Mouse (Mus musculus) kidney, embryonic 16.5 days (tissue): ENCODE data around the gene Rec8. TPM values are rescaled to one million over a fixed set of nuclear protein-coding genes. Genes with fewer than 3 reads are reported as not detected.

Source experiments
- ATAC-seq: fragments of 200-750 bp; cut with Nextera tagmentation; 2 replicates; pipeline ENCODE4 v1.8.0; 2017; ENCODE audit warnings: moderate TSS enrichment; ENCODE audit not compliant: low FRiP score, low TSS enrichment
- H3K27ac ChIP-seq: fragments of 300-500 bp; sonication (generic); 2 replicates; pipeline ENCODE4 v1.5.1; 2014; ENCODE audit warnings: low read length
- H3K27me3 ChIP-seq: fragments of 300-500 bp; sonication (generic); 2 replicates; pipeline ENCODE4 v1.6.1; 2014; ENCODE audit warnings: low read length, control low read depth, mixed read lengths; ENCODE audit not compliant: insufficient read depth
- H3K36me3 ChIP-seq: fragments of 300-500 bp; sonication (generic); 2 replicates; pipeline ENCODE4 v1.6.1; 2014; ENCODE audit warnings: low read length, control low read depth, mixed read lengths; ENCODE audit not compliant: insufficient read depth
- H3K4me1 ChIP-seq: fragments of 300-500 bp; sonication (generic); 2 replicates; pipeline ENCODE4 v1.6.1; 2014; ENCODE audit warnings: low read length, control low read depth, mixed read lengths; ENCODE audit not compliant: insufficient read depth
- H3K4me2 ChIP-seq: fragments of 300-500 bp; sonication (generic); replicated peaks from 2 replicates; pipeline ENCODE4 v1.6.1; 2014; ENCODE audit warnings: low read depth, low read length
- H3K4me3 ChIP-seq: fragments of 300-500 bp; sonication (generic); 2 replicates; pipeline ENCODE4 v1.5.1; 2014; ENCODE audit warnings: mild to moderate bottlenecking, low read length
- H3K9ac ChIP-seq: fragments of 300-500 bp; sonication (generic); replicated peaks from 2 replicates; pipeline ENCODE4 v1.6.1; 2014; ENCODE audit warnings: low read length
- H3K9me3 ChIP-seq: fragments of 300-500 bp; sonication (generic); 2 replicates; pipeline ENCODE4 v1.6.1; 2016; ENCODE audit warnings: low read length, control low read depth
- WGBS: fragments of 180-500 bp; shearing (Covaris S2); extraction: QIAGEN DNeasy Blood & Tissue Kit; methylation state at CpG from one replicate; pipeline ENCODE4 v1.1.7; 2014; 5-methylcytosine and 5-hydroxymethylcytosine counted together
- polyA plus RNA-seq: library from polyadenylated mRNA; unstranded; fragments of >200 nt; fragmentation: Nextera tagmentation; extraction: Ambion mirVana; gene quantifications from 2 replicates; pipeline ENCODE4 v1.2.1, GENCODE M21; 2015

Gene Rec8
- polyA plus RNA-seq, 1 experiment from 2014 or later: 23.0 TPM

GRCm38 (mm10) chr14:55656935-55657334 lies 39.1 kb downstream of the Rec8 start:
- no peak for ATAC-seq
- H3K27me3 ChIP-seq: no peaks in the 10 kb centered on the region
- no peaks in the 10 kb centered on the region for H3K9me3 ChIP-seq
- H3K4me1 ChIP-seq: peaks cover 10% of the 10 kb centered on the region; the same call in 1 of the 2 replicates
- 88% methylated on average over 3 of the region's 3 CpGs for WGBS
- H3K4me3 ChIP-seq: no peak overlapping the region
- no peak overlapping the region for H3K27ac ChIP-seq
- peaks cover 5% of the 10 kb centered on the region; the same call in 1 of the 2 replicates for H3K36me3 ChIP-seq
- H3K9ac ChIP-seq: no peak overlapping the region
- no peak overlapping the region for H3K4me2 ChIP-seq

DNA sequence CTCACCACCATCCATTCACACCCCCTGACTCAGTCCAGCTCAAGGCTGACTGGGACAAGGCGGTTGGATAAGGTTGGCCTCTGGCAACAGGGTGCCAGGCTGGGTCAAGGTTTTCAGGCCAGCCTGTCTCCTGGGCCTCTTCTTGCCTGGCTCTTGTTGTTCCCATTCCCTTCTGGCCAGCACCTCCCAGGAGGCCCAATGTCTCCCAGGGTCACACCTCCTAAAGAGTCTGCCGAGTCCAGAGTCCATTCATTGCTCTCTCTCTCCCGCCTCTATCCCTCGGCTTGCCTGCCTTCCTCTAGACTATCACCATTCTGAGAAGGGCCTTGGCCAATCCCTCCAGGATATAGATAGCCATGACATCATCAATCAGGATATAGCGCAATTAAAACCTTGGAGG lies 40.2 kb downstream of the Rec8 start:
- no peak overlapping the region for H3K27ac ChIP-seq
- WGBS: 79% methylated on average over 5 of the region's 5 CpGs
- no peak overlapping the region for H3K4me2 ChIP-seq
- no peaks in the 10 kb centered on the region for H3K27me3 ChIP-seq
- no peaks in the 10 kb centered on the region for H3K9me3 ChIP-seq
- H3K9ac ChIP-seq: no peak overlapping the region
- ATAC-seq: no peak
- no peak overlapping the region for H3K4me3 ChIP-seq
- H3K4me1 ChIP-seq: peaks cover 10% of the 10 kb centered on the region; the same call in 1 of the 2 replicates
- peaks cover 10% of the 10 kb centered on the region for H3K36me3 ChIP-seq

GRCm38 (mm10) chr14:55659960-55660573 lies 42.2 kb downstream of the Rec8 start, which contains the start of gene Mdp1:
TSS of gene Mdp1 (minus strand) at chr14:55660508.
- peak; percentile 94 for ATAC-seq
- Histone ChIP-seq H3K4me2 (peak within 1 kb of the TSS; percentile 60), H3K4me1 (peaks cover 10% of the 10 kb centered on the region; the same call in 1 of the 2 replicates), H3K9me3 (no peaks in the 10 kb centered on the region), H3K27ac (peak within 1 kb of the TSS; percentile 26), H3K4me3 (peak within 1 kb of the TSS; percentile 84), H3K36me3 (peaks cover 20% of the 10 kb centered on the region), H3K27me3 (no peaks in the 10 kb centered on the region), H3K9ac (peak within 1 kb of the TSS; percentile 82)
- under 1% methylated on average over 39 of the region's 39 CpGs for WGBS

DNA sequence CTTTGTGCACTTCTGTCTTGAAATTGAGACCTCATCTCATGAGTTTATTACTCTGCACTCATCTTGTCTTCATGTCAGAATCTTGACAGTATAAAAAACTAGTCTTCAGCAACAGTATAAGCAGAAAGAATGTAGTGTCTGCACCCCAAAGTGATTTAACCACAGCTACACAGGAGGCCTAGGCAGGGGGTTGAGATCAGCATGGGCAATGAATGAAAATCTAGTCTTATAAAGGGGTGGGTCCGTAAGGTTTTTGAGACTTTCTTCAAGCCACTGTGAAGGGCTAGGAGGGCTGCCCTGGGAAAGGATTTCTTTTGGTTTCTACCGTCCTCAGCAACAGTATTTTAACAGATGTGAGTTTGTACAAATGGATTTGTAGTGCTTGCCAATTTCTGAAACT lies 42.8 kb downstream of the Rec8 start:
- peak; percentile 20; the same call in 1 of the 2 replicates for ATAC-seq
- Histone ChIP-seq H3K4me3 (peak overlapping the region; percentile 84), H3K27ac (no peak overlapping the region; the same call in 1 of the 2 replicates), H3K4me2 (peak overlapping the region; percentile 60; the same call in 1 of the 2 replicates), H3K9me3 (no peaks in the 10 kb centered on the region), H3K36me3 (peaks cover 20% of the 10 kb centered on the region), H3K27me3 (no peaks in the 10 kb centered on the region), H3K9ac (no peak overlapping the region), H3K4me1 (peaks cover 10% of the 10 kb centered on the region; the same call in 1 of the 2 replicates)
- WGBS: 45% methylated on average over 2 of the region's 2 CpGs

DNA sequence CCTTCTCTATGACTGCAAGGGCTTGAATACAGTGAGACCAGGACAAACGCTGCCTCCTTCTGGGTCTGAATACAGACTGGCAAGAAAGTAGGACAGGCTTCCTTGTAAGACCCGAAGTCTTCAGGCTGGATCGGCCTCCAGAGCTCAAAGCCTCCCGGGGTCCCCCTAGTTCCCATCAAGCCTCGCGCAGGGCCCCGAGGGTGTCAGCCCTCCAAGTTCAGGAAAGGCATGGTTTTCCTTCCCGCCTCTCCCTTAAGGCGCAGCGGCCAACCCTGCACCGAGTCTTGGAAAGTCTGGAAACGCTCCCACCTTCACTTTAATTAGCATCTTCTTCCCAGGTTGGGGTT lies 53.6 kb downstream of the Rec8 start:
- H3K9ac ChIP-seq: peak overlapping the region; percentile 88
- no peaks in the 10 kb centered on the region for H3K9me3 ChIP-seq
- no peaks in the 10 kb centered on the region for H3K27me3 ChIP-seq
- H3K36me3 ChIP-seq: peaks cover 23% of the 10 kb centered on the region
- peak overlapping the region; percentile 87 for H3K27ac ChIP-seq
- peak overlapping the region; percentile 74 for H3K4me2 ChIP-seq
- WGBS: under 1% methylated on average over 12 of the region's 12 CpGs
- peak overlapping the region; percentile 94 for H3K4me3 ChIP-seq
- peak; percentile 68 for ATAC-seq
- H3K4me1 ChIP-seq: peaks cover 15% of the 10 kb centered on the region

- peak; percentile 99 for ATAC-seq
- peaks cover 15% of the 10 kb centered on the region for H3K4me1 ChIP-seq
- no peaks in the 10 kb centered on the region for H3K9me3 ChIP-seq
- peak within 1 kb of the TSS; percentile 74 for H3K4me2 ChIP-seq
- H3K9ac ChIP-seq: peak within 1 kb of the TSS; percentile 88
- WGBS: under 1% methylated on average over 38 of the region's 38 CpGs
- peaks cover 26% of the 10 kb centered on the region for H3K36me3 ChIP-seq
- no peaks in the 10 kb centered on the region for H3K27me3 ChIP-seq
- H3K27ac ChIP-seq: peak within 1 kb of the TSS; percentile 87
- H3K4me3 ChIP-seq: peak within 1 kb of the TSS; percentile 94
These were observed 54.2 kb downstream of the Rec8 start, which contains the start of the genes Gmpr2 and Nedd8 for GRCm38 (mm10) chr14:55671833-55672740. TSS of gene Gmpr2 (plus strand) at chr14:55671941. TSS of gene Nedd8 (minus strand) at chr14:55672124.

DNA sequence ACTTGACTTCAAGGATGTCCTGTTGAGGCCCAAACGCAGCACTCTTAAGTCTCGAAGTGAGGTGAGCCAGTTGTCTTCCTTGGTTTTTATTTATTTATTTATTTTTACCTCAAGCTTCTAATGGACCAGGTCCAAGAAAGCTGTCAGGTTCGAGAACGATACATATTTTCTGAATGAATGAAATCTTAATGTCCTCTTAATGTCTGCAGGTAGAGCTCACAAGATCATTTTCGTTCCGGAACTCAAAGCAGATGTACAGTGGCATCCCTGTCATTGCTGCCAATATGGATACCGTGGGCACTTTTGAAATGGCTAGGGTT lies 54.9 kb downstream of the Rec8 start:
- Histone ChIP-seq H3K36me3 (peaks cover 32% of the 10 kb centered on the region), H3K9ac (peak overlapping the region; percentile 61), H3K9me3 (no peaks in the 10 kb centered on the region), H3K27me3 (no peaks in the 10 kb centered on the region), H3K27ac (peak overlapping the region; percentile 13; the same call in 1 of the 2 replicates), H3K4me1 (peaks cover 15% of the 10 kb centered on the region), H3K4me2 (peak overlapping the region; percentile 74), H3K4me3 (peak overlapping the region; percentile 94)
- no peak for ATAC-seq
- WGBS: 77% methylated on average over 7 of the region's 7 CpGs

Other genes with a start within 250 kb of the Rec8 start
- gene Dhrs4, start 139.3 kb upstream of the Rec8 start, polyA plus RNA-seq: 147 and 157 TPM in 2 replicates
- gene Carmil3, start 127.4 kb upstream of the Rec8 start, polyA plus RNA-seq: 2.5 and 3.0 TPM in 2 replicates
- gene Cpne6, start 107.6 kb upstream of the Rec8 start, polyA plus RNA-seq: 0.21 and 0.46 TPM in 2 replicates
- not detected in 2 replicates for gene Nrl, start 93.1 kb upstream of the Rec8 start, polyA plus RNA-seq
- 64.2 and 66.0 TPM in 2 replicates for gene Pck2, start 77.8 kb upstream of the Rec8 start, polyA plus RNA-seq
- gene Dcaf11, start 58.0 kb upstream of the Rec8 start, polyA plus RNA-seq: 117 TPM in 2 replicates
- 1.2 and 1.6 TPM in 2 replicates for gene A730061H03Rik, start 57.6 kb upstream of the Rec8 start, polyA plus RNA-seq
- 4.5 and 4.6 TPM in 2 replicates for gene Fitm1, start 42.4 kb upstream of the Rec8 start, polyA plus RNA-seq
- 156 and 168 TPM in 2 replicates for gene Psme1, start 39.9 kb upstream of the Rec8 start, polyA plus RNA-seq
- 9.3 and 9.5 TPM in 2 replicates for gene Emc9, start 32.7 kb upstream of the Rec8 start, polyA plus RNA-seq
- gene Psme2, start 26.9 kb upstream of the Rec8 start, polyA plus RNA-seq: 207 and 226 TPM in 2 replicates
- 21.3 and 26.2 TPM in 2 replicates for gene Rnf31, start 26.3 kb upstream of the Rec8 start, polyA plus RNA-seq
- 16.8 and 17.7 TPM in 2 replicates for gene Irf9, start 14.5 kb upstream of the Rec8 start, polyA plus RNA-seq
- 120 and 130 TPM in 2 replicates for gene Ipo4, start 17.9 kb downstream of the Rec8 start, polyA plus RNA-seq
- gene Gm49378, start 19.9 kb downstream of the Rec8 start, polyA plus RNA-seq: 1.5 and 1.6 TPM in 2 replicates
- 137 and 139 TPM in 2 replicates for gene Tm9sf1, start 25.8 kb downstream of the Rec8 start, polyA plus RNA-seq
- 1.1 and 1.3 TPM in 2 replicates for gene Tssk4, start 32.1 kb downstream of the Rec8 start, polyA plus RNA-seq
- gene Mdp1, start 42.5 kb downstream of the Rec8 start, polyA plus RNA-seq: 59.8 and 61.0 TPM in 2 replicates
- 74.1 and 74.2 TPM in 2 replicates for gene Gmpr2, start 53.9 kb downstream of the Rec8 start, polyA plus RNA-seq
- gene Nedd8, start 54.1 kb downstream of the Rec8 start, polyA plus RNA-seq: 514 and 521 TPM in 2 replicates
- gene Tinf2, start 63.8 kb downstream of the Rec8 start, polyA plus RNA-seq: 43.9 and 44.5 TPM in 2 replicates
- 2.9 and 3.0 TPM in 2 replicates for gene Tgm1, start 95.9 kb downstream of the Rec8 start, polyA plus RNA-seq
- gene Rabggta, start 104.2 kb downstream of the Rec8 start, polyA plus RNA-seq: 43.3 and 46.2 TPM in 2 replicates
- 112 and 119 TPM in 2 replicates for gene Dhrs1, start 127.7 kb downstream of the Rec8 start, polyA plus RNA-seq
- gene Nop9, start 127.7 kb downstream of the Rec8 start, polyA plus RNA-seq: 40.6 and 41.9 TPM in 2 replicates
- gene Cideb, start 140.4 kb downstream of the Rec8 start, polyA plus RNA-seq: 21.1 and 21.3 TPM in 2 replicates
- gene Ltb4r2, start 143.4 kb downstream of the Rec8 start, polyA plus RNA-seq: 0.41 and 0.45 TPM in 2 replicates
- gene Ltb4r1, start 147.9 kb downstream of the Rec8 start, polyA plus RNA-seq: 0.54 and 0.92 TPM in 2 replicates
- gene Adcy4, start 166.1 kb downstream of the Rec8 start, polyA plus RNA-seq: 16.7 and 19.7 TPM in 2 replicates
- 39.3 and 43.4 TPM in 2 replicates for gene Ripk3, start 170.8 kb downstream of the Rec8 start, polyA plus RNA-seq
- gene Nfatc4, start 205.1 kb downstream of the Rec8 start, polyA plus RNA-seq: 38.2 and 38.7 TPM in 2 replicates
- 22.5 and 25.1 TPM in 2 replicates for gene Nynrin, start 236.0 kb downstream of the Rec8 start, polyA plus RNA-seq